Mouse (Mus musculus) forebrain, postnatal 0 days (tissue): ENCODE results near the gene Rcn3. TPM values are rescaled to one million over a fixed set of nuclear protein-coding genes. Genes with fewer than 3 reads are reported as not detected.

Experiments used
- ATAC-seq: fragments of 200-750 bp; cut with Nextera tagmentation; 2 replicates; pipeline ENCODE4 v1.8.0; 2017; ENCODE audit warnings: mild to moderate bottlenecking, moderate library complexity
- DNase-seq: peaks from one replicate; pipeline ENCODE4 v3.0.0-alpha.2; 2015
- H3K27ac ChIP-seq: fragments of 300-500 bp; sonication (generic); 2 replicates; pipeline ENCODE4 v1.5.1; 2014; ENCODE audit warnings: low read depth, mild to moderate bottlenecking, antibody characterized with exemption, low read length, moderate library complexity, mixed read lengths
- H3K27me3 ChIP-seq: fragments of 300-500 bp; sonication (generic); 2 replicates; pipeline ENCODE4 v1.6.1; 2014; ENCODE audit warnings: mild to moderate bottlenecking, low read length, mixed read lengths; ENCODE audit not compliant: insufficient read depth
- H3K36me3 ChIP-seq: fragments of 300-500 bp; sonication (generic); 2 replicates; pipeline ENCODE4 v1.6.1; 2014; ENCODE audit warnings: mild to moderate bottlenecking, moderate library complexity; ENCODE audit not compliant: insufficient read depth
- H3K4me1 ChIP-seq: fragments of 300-500 bp; sonication (generic); 2 replicates; pipeline ENCODE4 v1.6.1; 2014; ENCODE audit warnings: antibody characterized with exemption; ENCODE audit not compliant: insufficient read depth
- H3K4me2 ChIP-seq: fragments of 300-500 bp; sonication (generic); 2 replicates; pipeline ENCODE4 v1.6.1; 2014; ENCODE audit warnings: low read depth, mild to moderate bottlenecking, moderate library complexity
- H3K4me3 ChIP-seq: fragments of 300-500 bp; sonication (generic); 2 replicates; pipeline ENCODE4 v1.5.1; 2014; ENCODE audit warnings: low read depth, low read length, mixed read lengths
- H3K9ac ChIP-seq: fragments of 300-500 bp; sonication (generic); 2 replicates; pipeline ENCODE4 v1.6.1; 2014; ENCODE audit warnings: mild to moderate bottlenecking
- H3K9me3 ChIP-seq: fragments of 300-500 bp; sonication (generic); 2 replicates; pipeline ENCODE4 v1.6.1; 2016; ENCODE audit warnings: low read length
- CTCF ChIP-seq: sonication (generic); IDR thresholded peaks from 2 replicates; pipeline ENCODE4 v1.5.1; 2016; ENCODE audit warnings: antibody characterized with exemption, control low read depth, low read depth
- WGBS: fragments of 180-500 bp; shearing (Covaris S2); extraction: QIAGEN DNeasy Blood & Tissue Kit; methylation state at CpG from one replicate; pipeline ENCODE4 v1.1.7; 2014; 5-methylcytosine and 5-hydroxymethylcytosine counted together
- polyA plus RNA-seq: library from polyadenylated mRNA; unstranded; fragments of >200 nt; fragmentation: Nextera tagmentation; extraction: Ambion mirVana; gene quantifications from 2 replicates; pipeline ENCODE4 v1.2.1, GENCODE M21; 2015
- total RNA-seq: library from RNA; depleted of rRNA; stranded (reverse); fragments of >200 nt; gene quantifications from 2 replicates; pipeline ENCODE4 v1.2.3, GENCODE M21; 2014

Rcn3 gene
- total and polyA plus RNA-seq, 2 experiments from 2014 or later, result 32.6 to 43.8 TPM

DNA sequence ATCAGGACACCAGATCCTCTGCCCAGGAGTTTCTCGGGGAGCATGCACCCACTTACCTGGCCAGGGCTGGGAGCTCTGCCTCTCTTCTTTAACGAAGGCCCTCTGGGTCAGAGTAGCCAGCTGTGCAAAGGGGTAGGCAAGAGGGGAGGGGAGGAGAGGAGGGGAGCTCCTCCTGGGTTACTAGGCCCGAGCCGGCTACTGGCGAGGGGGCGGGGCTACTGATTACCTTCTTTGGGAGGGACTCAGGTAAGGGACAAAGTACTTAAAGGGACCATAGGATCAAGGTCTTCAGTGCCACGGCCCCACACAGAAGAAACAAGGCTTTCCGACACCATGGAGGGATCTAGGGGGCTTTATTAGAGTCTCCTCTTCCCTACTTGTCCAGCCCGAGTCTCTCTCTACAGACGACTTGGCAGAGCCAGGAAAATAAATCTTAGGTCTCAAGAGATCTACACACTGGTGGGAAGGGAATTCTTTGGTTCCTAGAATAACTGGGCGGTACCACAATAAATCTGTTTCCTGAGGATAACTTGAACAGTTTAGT is 30.4 kb downstream of the Rcn3 start:
- Histone ChIP-seq H3K4me3 (peak overlapping the region; percentile 56; the same call in 1 of the 2 replicates), H3K4me1 (peaks cover 13% of the 10 kb centered on the region), H3K27ac (peak overlapping the region; percentile 46; the same call in 1 of the 2 replicates), H3K4me2 (peak overlapping the region; percentile 54), H3K9ac (peak overlapping the region; percentile 54; the same call in 1 of the 2 replicates), H3K9me3 (no peaks in the 10 kb centered on the region), H3K27me3 (no peaks in the 10 kb centered on the region), H3K36me3 (no peaks in the 10 kb centered on the region)
- TF ChIP-seq CTCF, result no peak
- ATAC-seq (no peak), DNase-seq (no peak)
- 15% methylated on average over 11 of the region's 11 CpGs for WGBS

DNA sequence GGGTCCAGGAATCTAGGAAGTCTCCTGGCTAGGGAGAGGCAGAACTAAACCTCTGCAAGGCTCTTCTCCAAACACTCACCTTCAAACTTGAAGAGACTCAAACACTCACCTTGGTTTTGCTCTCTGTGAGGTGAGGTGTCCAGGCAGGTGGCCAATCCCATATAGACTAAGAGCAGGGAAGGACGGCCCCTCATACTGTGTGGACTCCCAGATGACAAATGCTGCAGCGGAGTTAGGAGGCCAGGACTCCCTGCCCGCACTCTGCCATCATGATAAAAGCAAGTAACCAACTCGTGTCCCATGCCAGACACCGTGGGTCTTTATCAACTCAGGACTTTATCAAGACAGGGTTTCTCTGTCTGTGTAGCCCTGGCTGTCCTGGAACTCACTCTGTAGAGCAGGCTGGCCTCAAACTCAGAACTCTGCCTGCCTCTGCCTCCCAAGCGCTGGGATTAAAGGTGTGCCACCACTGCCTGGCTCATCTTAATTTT is 31.3 kb downstream of the Rcn3 start:
- no peak overlapping the region for H3K27ac ChIP-seq
- ATAC-seq (no peak), DNase-seq (no peak)
- 95% methylated on average over 6 of the region's 6 CpGs for WGBS
- no peak overlapping the region for H3K9ac ChIP-seq
- no peaks in the 10 kb centered on the region for H3K27me3 ChIP-seq
- no peaks in the 10 kb centered on the region for H3K36me3 ChIP-seq
- H3K4me2 ChIP-seq, result no peak overlapping the region
- H3K9me3 ChIP-seq, result no peaks in the 10 kb centered on the region
- H3K4me3 ChIP-seq, result no peak overlapping the region
- no peak for TF ChIP-seq CTCF
- peaks cover 13% of the 10 kb centered on the region for H3K4me1 ChIP-seq

DNA sequence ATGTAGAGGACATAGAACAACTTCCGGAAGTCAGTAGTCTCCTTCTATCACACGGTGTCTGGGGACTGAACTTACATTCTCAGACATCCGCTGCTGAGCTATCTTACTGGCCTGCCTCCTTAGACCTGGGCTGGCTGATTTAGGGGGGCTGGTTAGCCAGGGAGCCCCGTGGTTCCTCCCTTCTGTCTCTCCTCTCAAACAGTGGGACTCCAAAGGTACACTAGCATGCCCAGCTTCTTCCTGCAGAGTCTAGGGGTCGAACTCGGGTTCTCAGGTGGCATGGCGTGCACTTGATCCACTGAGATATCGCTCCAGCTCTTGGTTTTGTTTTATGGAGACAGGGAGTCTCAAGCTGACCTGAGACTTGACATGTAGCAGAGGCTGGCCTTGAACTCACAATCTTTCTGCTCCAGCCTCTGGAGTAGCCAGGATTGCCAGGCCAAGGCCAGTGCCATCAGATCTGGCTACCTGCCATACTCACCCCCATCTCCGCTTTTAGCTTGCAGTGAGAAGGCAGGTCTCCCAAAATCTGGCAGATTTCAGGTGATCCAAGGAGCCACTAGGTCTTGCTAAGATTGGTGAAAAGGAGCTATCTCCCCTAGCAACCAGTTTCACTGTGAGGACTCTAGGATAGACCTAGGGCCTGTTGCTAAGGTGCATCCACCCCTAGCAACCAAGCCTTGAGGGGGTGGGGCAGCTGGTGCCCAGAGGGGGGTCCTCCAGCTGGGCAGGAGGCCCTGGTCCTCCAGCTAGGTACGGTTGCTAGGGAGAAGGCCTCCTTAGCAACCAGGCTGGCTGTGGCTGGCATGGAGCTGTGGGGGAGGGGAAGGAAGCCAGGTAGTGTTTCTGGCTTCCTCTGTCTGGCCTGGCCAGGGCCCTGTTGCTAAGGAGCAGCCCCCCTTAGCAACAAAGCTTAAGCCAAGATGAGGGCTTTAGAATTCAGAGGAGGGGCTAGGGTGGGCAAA is 33.1 kb downstream of the Rcn3 start:
- Histone ChIP-seq H3K27ac (peak overlapping the region; percentile 67), H3K4me1 (peaks cover 13% of the 10 kb centered on the region), H3K36me3 (no peaks in the 10 kb centered on the region), H3K9me3 (no peaks in the 10 kb centered on the region), H3K4me2 (no peak overlapping the region), H3K9ac (0 out of 2 replicates have a peak overlapping the region, but pooled peaks have one; percentile 3), H3K4me3 (no peak overlapping the region), H3K27me3 (no peaks in the 10 kb centered on the region)
- 76% methylated on average over 10 of the region's 10 CpGs for WGBS
- ATAC-seq (peak; percentile 24), DNase-seq (peak; percentile 56)
- TF ChIP-seq CTCF, result no peak

DNA sequence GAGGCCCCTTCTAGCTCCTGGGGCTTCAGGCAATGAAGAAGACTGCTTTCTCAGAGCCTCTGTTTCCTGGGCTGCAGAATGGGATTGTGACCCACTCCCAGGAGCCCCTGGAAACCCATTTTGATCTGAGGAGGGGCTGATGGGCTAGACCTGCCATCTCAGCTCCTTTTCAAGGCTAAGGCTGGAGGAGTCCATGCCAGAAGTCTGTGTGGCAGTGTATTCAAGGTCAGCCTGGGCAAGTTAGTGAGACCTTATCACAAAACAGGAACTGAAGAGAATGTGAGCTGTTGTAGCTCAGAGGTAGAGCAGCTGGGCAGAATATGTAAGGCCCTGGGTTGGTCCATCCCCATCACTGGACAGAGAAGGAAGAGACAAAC is 35.1 kb downstream of the Rcn3 start:
- Histone ChIP-seq H3K4me2 (no peak overlapping the region), H3K4me3 (no peak overlapping the region), H3K4me1 (peaks cover 13% of the 10 kb centered on the region; the same call in 1 of the 2 replicates), H3K9me3 (no peaks in the 10 kb centered on the region), H3K9ac (no peak overlapping the region), H3K27ac (no peak overlapping the region), H3K36me3 (no peaks in the 10 kb centered on the region), H3K27me3 (no peaks in the 10 kb centered on the region)
- ATAC-seq (no peak), DNase-seq (no peak)
- no peak for TF ChIP-seq CTCF

DNA sequence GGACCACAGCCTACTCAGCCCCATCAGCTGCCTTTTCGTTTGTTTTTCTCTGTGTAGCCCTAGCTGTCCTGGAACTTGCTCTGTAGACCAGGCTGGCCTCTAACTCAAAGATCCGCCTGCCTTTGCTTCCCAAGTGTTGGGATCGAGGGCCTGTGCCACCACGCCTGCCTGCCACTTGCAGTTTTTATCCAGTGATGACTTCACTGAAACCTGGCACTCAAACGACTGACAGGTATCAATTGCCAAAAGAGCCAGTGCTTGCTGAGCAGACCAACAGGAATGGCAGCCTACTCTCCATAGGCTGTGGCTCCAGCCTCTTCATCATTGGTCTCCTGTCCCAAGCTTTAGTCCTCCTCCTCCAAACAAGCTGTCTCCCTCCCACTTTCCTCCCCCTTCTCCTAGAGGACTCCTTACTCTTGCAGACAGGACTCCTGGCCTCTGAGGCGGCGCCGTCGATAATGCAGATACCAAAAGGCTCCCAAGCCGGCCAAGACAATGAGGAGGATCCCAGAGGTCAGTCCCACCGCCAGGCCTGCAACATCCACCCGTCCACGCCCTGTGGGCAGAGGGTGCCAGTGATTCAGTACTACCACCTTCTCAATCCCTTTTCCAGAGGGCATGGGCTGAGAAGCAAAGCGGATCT is 35.6 kb downstream of the Rcn3 start:
- 68% methylated on average over 14 of the region's 14 CpGs for WGBS
- H3K4me2 ChIP-seq, result no peak overlapping the region
- no peak for DNase-seq
- H3K4me3 ChIP-seq, result no peak overlapping the region
- no peak overlapping the region for H3K27ac ChIP-seq
- no peak for ATAC-seq
- peaks cover 10% of the 10 kb centered on the region; the same call in 1 of the 2 replicates for H3K4me1 ChIP-seq
- no peaks in the 10 kb centered on the region for H3K9me3 ChIP-seq
- no peak overlapping the region for H3K9ac ChIP-seq
- TF ChIP-seq CTCF, result no peak
- H3K36me3 ChIP-seq, result no peaks in the 10 kb centered on the region
- no peaks in the 10 kb centered on the region for H3K27me3 ChIP-seq

DNA sequence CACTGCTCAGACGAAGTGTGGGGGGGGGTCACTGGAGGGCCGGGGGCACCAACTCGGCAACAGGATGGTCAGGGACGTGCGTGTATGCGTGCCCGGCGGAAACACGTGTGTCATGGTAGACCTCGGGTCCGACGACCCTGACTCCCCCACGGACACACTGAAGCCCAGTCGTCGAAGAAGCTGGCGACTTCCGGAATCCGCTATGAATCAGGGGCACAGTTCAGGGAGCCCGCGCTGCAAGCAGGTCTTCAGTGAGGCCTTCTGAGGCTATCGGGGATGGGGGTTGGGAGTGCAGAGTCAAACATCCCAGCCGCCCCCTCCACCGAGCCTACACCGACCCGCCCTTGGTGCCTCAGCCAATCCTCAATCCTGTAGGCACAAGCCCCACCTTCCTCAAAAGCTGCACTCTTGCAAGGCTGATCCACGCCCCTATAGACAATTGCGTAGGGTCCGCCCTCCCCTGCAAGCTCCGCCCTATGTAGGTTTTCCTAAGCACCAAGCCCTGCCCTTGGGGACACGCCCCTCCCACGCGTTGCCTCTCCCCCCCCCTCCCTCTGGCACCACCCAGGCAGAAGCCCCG is 38.0 kb downstream of the Rcn3 start:
- Histone ChIP-seq H3K9me3 (no peaks in the 10 kb centered on the region), H3K9ac (peak overlapping the region; percentile 96), H3K4me3 (peak overlapping the region; percentile 77), H3K4me1 (peaks cover 4% of the 10 kb centered on the region; the same call in 1 of the 2 replicates), H3K4me2 (peak overlapping the region; percentile 89), H3K27me3 (no peaks in the 10 kb centered on the region), H3K36me3 (peaks cover 13% of the 10 kb centered on the region), H3K27ac (peak overlapping the region; percentile 96)
- under 1% methylated on average over 33 of the region's 33 CpGs for WGBS
- TF ChIP-seq CTCF, result no peak
- ATAC-seq (peak; percentile 92), DNase-seq (peak; percentile 93)
